Mouse (Mus musculus) cerebellum, adult 8-10 months (tissue): ENCODE measurements at regions not wholly inside any gene's neighbourhood (a gene's known extent, or its start where the extent isn't known, plus 50 kb on each side); places are given as distances from the start of the nearest gene placed in this dataset.

Source experiments
- DNase-seq: peaks from one replicate; pipeline ENCODE4 v3.0.0; 2022

DNA sequence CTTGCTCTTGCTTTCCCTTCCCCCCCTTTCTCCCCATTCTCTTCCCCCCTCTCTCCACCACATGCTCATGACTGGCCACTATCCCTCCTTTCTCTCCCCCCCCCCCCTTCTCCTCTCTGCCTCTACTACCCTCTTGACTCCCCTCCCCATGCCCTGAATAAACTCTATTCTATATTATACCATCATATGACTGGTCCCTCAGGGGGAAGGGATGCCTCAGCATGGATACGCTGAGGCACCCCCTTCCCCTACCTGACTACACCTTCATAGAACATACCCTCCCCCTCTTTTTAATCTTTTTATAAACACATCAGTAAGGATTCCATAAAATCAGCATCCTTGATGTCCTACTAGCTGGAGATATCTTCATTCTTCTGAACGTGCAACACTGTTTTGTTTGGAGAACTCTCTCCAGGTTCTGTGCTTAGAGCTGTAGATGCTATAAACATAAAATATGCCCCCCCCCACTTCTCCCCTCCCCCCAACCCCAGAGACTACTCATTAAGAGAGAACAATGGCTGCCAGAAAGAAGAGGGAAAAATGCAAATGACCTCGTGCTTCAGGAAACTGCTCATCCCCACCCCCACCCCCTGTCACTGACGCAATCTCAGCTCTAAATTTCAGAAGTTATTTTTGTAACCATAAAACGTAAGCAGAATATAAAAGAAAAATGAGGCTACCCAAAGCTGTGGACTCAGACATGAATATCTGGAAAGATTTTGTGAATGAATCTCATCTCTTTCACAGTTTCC, 102.3 kb downstream of the Pja2 start:
- no peak for DNase-seq

DNA sequence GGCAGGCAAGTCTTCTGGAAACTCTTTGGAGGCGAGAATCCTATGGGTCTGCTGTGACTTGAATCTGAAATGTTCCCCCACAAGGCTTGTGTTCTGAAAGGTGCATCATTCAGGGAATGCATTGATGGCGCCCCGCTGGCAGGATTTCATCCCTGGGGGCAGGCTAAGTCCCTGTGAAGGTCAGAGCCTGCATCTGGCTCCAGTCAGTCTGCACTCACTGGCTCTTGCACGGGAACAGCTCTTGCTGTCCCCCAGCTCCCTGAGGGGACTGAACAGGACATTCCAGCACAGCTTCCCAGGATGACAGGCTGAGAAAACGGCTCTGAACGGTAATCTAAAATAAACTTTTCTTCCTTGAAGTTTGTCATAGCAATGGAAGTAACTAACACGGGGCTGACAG, 117.1 kb downstream of the Pja2 start:
- DNase-seq, result no peak

DNA sequence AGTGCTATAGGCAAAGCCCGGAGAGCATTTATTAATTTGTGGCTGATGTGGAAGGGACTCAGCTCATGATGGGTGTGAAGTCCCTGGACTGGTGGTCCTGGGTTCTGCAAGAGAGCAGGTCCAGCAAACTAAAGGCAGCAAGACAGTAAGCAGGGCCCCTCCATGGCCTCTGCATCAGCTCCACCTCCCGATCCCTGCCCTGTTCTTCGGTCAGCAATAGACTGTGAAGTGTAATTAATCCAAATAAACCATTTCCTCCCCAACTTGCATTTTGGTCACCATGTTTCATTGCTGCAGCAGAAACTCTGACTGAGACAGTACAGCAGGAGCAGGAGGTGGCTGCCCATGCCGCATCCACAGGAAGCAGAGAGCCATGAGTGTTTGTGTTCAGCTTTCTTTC, 118.5 kb downstream of the Pja2 start:
- DNase-seq, result no peak

DNA sequence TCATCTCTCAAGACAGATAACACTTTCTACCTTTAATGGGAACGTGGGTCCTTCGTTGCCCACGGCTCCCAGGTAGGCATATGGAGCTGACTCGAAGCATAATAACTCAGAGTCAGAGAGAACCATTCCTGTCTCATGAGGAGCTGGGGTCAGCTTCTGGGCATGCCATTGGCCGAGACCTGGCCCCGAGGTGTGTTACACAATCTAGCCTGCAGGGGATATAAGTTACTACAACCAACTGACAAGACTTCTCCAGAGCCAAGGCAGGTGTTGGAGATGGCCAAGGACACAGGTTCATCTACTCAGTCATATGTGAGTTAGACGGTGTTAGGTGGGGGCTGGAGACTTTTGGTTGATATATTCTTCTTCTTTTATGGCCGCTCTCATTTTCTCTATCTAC, 120.4 kb downstream of the Pja2 start:
- DNase-seq, result no peak

DNA sequence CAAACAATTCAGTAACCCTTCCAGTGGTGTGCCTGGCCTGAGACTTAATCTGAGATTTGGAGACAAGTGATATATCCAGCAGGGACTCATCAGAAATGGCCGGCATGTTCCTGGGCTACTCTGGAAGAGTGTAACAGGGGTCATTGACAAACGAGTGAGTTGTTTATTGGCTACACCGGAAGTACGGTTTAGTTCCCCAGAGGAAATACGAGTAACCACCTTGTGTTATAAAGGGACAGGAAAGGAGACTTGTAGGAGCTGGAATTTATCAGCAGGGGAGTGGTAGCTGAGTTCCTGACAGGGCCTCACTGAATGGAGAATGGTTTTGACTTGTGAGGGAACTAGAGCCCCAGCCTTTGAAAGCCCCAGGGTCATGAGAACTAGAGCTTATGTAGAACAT, 121.3 kb downstream of the Pja2 start:
- DNase-seq, result no peak

DNA sequence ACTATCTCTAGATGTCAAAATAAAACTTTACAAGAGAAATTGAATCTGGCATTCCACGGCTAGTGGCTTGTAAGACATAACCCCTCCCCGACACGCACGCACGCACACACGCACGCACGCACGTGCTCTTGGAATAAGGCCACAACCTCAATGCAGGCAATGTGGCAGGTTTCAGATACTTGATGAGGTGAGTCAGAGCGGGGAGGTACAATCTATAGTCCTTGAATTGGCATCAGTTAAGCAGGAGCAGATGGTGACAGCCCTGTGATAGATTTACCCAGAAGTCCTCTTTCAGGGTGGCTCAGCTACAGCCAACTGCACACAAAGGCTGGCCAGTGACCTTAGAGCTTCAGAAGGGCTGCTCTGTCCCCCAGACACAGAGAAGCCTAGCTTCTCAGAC, 122.1 kb downstream of the Pja2 start:
- peak; percentile 59 for DNase-seq

DNA sequence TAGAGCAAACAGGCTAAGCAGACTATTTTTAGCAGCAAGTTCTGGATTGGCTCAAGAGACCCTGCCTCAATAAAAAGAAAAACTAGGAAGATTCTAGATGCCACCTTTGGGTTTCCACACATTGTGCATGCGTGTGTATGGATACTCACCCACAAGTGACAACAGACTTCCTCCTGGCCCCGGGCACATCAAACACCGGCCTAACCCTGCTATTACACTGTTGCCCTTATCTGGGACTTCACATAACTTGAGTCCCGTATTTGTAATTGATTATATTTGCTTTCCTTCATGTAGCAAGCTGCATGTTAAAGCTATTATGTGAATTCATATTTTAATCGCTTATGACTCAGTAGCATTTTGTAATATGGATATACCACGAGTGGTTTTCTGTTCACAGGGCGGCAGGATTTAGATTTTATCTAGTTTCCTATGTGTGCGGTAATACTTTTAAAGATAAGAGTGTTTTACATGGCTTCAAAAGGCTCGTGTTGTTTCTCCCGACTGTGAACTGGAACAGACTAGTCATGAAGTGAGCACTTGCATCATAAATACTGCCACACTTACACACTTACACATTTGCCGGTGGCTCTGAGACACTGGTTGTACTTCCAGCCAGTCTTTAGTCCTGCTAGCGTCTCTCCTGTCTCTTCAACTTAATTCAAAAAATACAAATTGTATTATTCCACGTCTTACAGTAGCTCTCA, 123.4 kb downstream of the Pja2 start:
- no peak for DNase-seq

DNA sequence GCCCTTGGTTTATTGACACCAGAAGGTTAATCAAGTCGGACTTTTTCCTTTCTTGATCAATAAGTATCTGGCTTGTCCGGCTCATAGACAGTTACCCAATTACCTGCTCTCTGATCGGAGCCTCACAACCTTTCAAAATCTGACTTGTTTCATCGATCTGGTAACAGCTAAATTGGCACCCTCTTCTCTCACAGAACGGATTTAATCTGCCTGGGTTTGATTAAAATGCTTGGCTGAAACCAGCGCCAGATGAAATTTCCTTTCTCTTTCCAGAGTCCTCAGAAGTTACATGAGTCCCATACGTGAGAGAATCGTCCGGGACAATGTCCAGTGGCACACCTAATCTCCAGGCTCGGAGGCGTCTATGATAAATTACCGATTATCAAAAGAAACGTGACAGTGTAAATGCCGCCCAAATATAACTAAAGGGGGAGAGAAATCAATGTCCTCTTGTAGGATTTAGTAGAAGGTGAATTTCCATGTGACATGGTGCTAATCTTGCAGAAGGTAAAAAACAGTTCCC, 125.5 kb downstream of the Pja2 start:
- DNase-seq, result no peak

DNA sequence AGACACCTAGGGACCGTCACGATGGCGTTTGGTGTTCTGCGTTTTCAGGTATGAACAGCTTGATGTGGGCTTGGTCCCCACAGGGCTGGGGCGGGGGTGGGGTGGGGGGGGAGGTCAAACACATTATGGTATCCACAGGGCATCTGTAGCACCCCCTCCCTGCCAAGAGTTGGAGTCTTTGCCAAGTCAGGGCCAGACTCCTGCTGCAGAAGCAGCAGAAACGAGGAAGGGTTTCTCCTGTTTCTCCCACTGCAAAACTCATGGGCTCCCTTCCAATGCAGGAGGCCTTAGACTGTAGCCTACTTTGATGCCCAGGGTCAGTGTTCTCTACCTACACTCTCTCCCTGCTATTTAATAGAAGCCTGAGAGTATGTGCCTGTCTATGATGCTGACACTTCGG, 128.1 kb downstream of the Pja2 start:
- DNase-seq, result no peak

DNA sequence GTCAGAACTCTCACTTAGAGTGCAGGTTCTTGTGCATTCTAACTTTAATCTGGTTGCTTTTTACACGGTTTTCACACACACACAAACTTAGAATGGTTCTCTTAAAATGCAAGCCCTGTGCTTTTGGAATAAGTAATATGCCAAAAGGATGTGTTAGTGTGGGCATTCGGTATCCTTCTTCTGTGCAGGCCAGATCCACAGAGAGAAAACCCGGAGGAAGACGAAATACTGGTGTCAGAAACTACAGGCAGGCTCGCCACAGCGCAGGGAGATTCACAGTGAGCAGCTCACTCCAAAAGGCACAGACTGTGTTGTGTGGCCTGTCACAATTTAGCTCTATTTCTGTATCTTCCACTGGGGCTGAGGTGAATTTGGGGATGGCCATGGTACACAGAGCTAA, 129.5 kb downstream of the Pja2 start:
- no peak for DNase-seq

DNA sequence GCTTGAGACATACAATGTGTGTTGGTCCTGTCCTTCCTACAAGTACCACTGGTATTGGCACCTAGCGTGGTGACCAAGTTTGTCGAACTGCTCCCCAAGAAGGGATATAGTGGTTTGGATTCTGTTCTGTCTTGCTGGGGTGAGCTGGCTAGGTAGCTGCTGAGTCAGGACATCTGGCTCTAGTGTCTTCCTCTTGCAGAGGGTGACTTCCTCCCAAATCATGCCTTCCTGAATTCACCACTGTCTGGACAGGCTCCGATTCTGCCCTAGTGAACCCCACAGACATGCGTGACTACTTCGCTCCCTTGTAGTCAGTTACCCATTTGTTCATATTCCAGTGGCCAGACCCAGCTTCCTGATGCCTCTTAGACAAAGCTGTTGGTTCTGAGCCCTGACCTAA, 130.1 kb downstream of the Pja2 start:
- DNase-seq, result no peak

DNA sequence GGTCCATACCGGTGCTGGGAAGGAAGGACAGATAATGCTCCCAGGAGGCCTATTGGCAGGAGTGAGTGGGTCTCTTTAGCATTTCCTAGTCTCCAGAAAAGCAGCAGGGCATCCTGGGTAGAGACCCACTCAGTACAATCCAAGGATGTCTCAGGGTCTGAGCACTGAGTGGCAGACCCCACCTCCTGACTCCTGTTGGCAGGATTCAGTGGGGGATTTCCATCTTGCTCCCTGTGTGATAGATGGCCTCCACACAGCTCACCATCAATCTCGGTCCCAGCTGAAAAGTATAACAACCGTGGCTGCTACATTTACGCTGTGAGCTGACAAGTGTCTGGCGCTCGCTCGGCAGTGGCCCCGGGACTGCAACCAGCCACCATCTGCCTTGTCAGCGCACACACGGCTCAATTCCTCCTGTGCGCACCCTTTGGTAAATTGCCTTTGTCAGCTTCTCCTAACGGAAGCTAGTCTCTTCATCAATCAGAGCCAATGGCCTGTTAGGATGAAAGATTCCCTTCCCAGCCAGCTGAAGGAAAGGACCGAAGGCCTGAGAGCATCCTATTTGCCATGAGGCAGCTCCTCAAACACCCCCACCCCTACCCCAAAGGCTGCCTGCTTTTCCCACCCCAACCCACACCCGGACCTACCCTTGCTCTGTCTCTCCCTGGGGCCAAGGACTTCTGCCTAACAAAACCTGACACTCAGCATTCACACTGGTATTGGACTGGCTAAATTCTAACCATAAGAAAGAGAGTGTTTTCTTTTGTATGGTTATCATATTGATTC, 131.4 kb downstream of the Pja2 start:
- DNase-seq, result peak; percentile 31

DNA sequence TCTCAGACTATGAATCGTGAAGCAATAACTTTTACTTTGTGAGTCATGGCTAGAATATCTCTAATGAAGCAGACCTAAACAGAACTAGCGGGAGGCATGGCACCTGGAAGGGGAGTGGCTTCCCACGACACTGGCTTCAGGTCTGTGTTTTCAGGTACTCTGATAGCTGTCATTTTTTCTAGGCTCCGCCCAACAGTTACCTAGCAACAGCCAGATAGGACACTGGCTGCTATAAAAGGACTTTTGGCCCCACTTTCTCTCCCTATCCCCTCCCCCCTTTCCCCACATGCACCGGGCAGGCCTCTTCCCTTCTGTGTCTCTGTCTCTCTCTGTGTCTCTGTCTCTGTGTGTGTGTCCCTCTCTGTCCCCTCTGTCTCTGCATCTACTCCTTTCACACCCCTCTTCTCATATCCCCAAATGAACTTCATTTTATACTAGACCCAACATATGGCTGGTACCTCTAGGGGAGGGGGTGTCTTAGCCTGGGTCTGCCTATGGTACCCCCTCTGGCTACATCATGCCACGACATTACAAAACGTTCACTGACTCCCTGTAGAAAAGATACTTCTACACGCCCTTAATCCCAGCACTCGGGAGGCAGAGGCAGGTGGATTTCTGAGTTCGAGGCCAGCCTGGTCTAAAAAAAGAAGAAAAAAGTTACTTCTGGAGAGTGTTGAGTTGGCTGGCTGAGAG, 132.3 kb downstream of the Pja2 start:
- no peak for DNase-seq

DNA sequence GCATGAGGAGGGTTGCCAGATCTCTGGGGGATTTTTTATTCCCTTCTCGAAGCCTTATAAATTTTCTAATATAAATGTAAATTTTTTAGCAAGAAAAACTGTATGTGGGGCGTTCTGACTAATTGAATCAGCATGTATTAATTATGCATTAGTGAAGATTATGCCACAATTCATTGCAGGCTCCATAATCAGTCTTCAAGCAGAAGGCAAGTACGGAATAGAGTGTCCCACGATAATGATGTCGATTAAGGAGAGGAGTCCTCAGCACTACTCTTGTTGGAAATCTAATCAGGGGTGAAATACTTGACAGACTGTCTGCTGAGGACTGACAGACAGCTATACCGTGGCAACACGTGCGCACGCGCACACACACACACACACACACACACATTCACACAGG, 135.3 kb downstream of the Pja2 start:
- DNase-seq, result no peak

DNA sequence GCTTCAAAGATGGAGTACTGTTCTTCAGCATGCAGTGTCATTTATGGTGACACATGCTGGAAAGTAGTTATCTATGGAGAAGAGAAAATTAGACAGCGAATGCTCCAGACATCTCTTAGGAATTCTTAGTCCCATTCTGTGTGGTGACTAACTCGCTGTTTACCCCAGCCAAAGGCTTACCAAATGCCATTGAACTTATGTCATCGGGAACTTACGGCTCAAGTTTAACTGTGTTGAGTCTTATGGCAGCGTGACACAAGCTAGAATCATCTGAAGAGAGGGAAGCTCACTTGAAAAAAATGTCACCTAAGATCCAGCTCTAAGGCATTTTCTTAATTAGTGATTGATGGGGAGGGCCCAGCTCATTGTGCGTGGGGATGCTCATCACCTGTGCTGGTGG, 138.7 kb downstream of the Pja2 start:
- no peak for DNase-seq
